Mouse (Mus musculus) erythroblast, embryonic 14.5 days (primary cell): ENCODE measurements at regions not wholly inside any gene's neighbourhood (a gene's known extent, or its start where the extent isn't known, plus 50 kb on each side); places are given as distances from the start of the nearest gene placed in this dataset.

Experiments
- GATA1 ChIP-seq: IDR thresholded peaks from 2 replicates; pipeline ENCODE4 v1.6.1; 2012; ENCODE audit warnings: low read length, inconsistent platforms, mixed read lengths
- TAL1 ChIP-seq: IDR thresholded peaks from 3 replicates; pipeline ENCODE4 v1.6.1; 2012; ENCODE audit warnings: low read length, inconsistent platforms, mixed read lengths

- TF ChIP-seq GATA1 (no peak), TAL1 (no peak)
These were observed 92.0 kb downstream of the Dad1 start for GRCm38 (mm10) chr14:54161916-54162315.
